Mouse (Mus musculus): ENCODE results near the gene Clasp2. TPM values are rescaled to one million over a fixed set of nuclear protein-coding genes. Genes with fewer than 3 reads are reported as not detected.
"Not testable (repeated sequence)": the region's sequence is repeated elsewhere in the genome, so short reads cannot be mapped to it uniquely, and the experiment has no call there.

Clasp2 gene
- polyA plus RNA-seq, 1 experiment: 6.6 TPM

DNA sequence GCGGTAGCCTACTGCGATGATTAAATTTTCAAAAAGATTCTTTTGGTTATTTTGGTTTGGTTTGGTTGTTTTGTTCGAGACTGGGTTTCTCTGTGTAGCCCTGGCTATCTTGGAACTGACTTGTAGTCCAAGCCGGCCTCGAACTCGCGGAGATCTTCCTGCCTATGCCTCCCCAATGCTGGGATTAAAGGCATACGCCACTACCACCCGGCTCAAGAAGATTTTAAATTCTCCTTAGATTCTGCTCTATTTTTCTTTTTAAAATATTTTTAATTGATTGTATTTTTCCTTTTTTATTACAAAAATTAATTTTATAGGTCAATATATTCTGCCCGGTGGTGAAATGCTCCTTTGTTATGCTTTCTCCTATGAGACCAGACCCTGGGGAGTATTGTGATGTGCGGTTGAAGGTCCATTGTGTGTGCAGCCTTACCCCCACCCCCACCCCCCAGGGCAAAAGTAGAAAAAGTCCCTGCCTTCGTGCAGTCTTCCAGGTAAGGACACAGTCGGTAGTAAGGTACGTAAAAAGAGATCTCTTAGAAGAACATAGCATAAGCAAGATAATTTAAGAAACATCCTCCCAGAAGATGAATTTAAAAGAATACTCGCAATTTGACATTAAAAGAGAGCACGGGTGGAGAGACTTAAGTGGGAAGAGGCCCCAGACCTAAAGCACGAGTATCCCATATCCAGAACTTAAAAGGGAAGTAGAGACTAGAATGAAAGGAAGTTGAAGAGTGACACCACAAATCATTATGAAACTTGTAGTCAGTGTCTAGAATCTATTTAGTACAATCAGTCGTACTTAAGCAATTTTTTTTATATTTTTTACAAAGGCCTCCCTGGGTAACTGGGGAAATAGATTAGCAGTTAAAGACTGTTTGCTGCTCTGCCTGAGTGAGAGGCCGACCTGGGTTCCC is 32.7 kb upstream of the Clasp2 start:
- Histone ChIP-seq H3ac (ENCODE audit: control insufficient read depth, insufficient read length) (peak overlapping the region; percentile 87), H3K36me3 (ENCODE audit: control insufficient read depth, insufficient read depth) (no peaks in the 10 kb centered on the region), H3K27me3 (ENCODE audit: control insufficient read depth, insufficient read depth, insufficient read length) (peaks cover 2% of the 10 kb centered on the region), H3K4me3 (peak overlapping the region; percentile 66), H3K79me2 (ENCODE audit: control insufficient read depth, insufficient read depth) (peaks cover 42% of the 10 kb centered on the region), H3K4me2 (ENCODE audit: low read depth) (peak overlapping the region; percentile 75)
- TF ChIP-seq POLR2AphosphoS2 (IDR thresholded peaks at IDR 0.05; ENCODE audit: insufficient read length, low read depth) (no peak), E2F4 (IDR thresholded peaks at IDR 0.05; ENCODE audit: insufficient read depth) (no peak), USF1 (IDR thresholded peaks at IDR 0.05; ENCODE audit: low read depth) (no peak)

DNA sequence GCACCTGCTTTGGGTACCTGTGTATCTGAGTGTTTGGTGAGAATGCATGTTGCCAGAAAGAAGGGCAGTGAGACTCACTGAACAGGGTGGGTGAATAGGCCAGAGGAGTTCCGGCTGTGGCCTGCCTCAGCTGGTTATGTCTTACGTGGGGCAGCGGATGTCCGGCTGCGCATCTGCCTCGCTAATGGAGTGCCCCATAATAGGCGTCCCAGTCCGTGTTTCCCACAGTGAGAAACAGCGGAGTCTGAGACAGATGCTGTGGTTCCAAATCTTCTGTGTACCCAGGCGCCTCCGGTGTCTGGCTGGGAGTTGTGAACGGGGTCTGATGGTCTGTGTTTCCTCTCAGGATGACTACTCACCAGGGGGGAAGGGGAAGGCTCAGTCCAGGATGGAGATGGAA is 30.4 kb upstream of the Clasp2 start:
- peaks cover 4% of the 10 kb centered on the region for H3K27me3 ChIP-seq (ENCODE audit: control insufficient read depth, insufficient read depth, insufficient read length)
- no peak overlapping the region for H3ac ChIP-seq (ENCODE audit: control insufficient read depth, insufficient read length)
- H3K4me3 ChIP-seq: no peak overlapping the region
- no peak overlapping the region for H3K4me2 ChIP-seq (ENCODE audit: low read depth)
- peaks cover 20% of the 10 kb centered on the region for H3K79me2 ChIP-seq (ENCODE audit: control insufficient read depth, insufficient read depth)
- H3K36me3 ChIP-seq (ENCODE audit: control insufficient read depth, insufficient read depth): no peaks in the 10 kb centered on the region
- TF ChIP-seq POLR2AphosphoS2 (IDR thresholded peaks at IDR 0.05; ENCODE audit: insufficient read length, low read depth): no peak
- no peak for TF ChIP-seq USF1 (IDR thresholded peaks at IDR 0.05; ENCODE audit: low read depth)
- no peak for TF ChIP-seq MYOG (IDR thresholded peaks at IDR 0.05; ENCODE audit: control insufficient read depth in 1 of 3, insufficient read depth in 1 of 3, insufficient read length in 2 of 3, low read depth in 2 of 3)
- no peak for TF ChIP-seq SRF (IDR thresholded peaks at IDR 0.05; ENCODE audit: control insufficient read depth, insufficient read length, low read depth)
- TF ChIP-seq CEBPB (IDR thresholded peaks at IDR 0.05; ENCODE audit: insufficient read depth, poor library complexity, severe bottlenecking): no peak
- no peak for TF ChIP-seq TCF3 (IDR thresholded peaks at IDR 0.05; ENCODE audit: insufficient read length, low read depth)
- TF ChIP-seq TCF12 (IDR thresholded peaks at IDR 0.05; ENCODE audit: insufficient read depth, poor library complexity, severe bottlenecking): no peak
- no peak for TF ChIP-seq MYOD1 (IDR thresholded peaks at IDR 0.05; ENCODE audit: control insufficient read depth in 1 of 3, insufficient read length in 2 of 3, low read depth in 2 of 3)
- no peak for TF ChIP-seq POLR2A (IDR thresholded peaks at IDR 0.05; ENCODE audit: insufficient read length, low read depth)
- TF ChIP-seq MAX (IDR thresholded peaks at IDR 0.05; ENCODE audit: low read depth): no peak
- no peak for TF ChIP-seq E2F4 (IDR thresholded peaks at IDR 0.05; ENCODE audit: insufficient read depth)
- no peak for TF ChIP-seq REST (IDR thresholded peaks at IDR 0.05; ENCODE audit: insufficient read depth, insufficient read length)

DNA sequence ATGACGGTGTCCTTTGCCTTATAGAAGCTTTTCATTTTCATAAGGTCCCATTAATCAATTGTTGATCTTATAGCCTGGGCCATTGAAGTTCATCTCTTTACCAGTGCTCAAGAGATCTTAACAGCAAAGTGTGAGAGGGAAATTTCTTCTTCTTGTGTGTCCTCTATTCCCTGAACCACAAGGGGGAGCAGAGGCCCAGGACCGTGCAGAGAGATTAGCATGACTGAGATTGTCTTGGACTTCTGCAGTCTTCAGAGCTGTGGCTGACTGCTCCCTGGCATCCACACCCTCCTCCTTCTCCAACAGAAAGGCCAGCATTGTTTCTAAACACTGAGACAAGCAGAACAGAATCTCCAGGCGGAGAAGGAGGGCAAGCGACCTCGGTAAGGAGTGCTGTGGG is 22.2 kb upstream of the Clasp2 start:
- Histone ChIP-seq H3K4me2 (ENCODE audit: low read depth) (no peak overlapping the region), H3ac (ENCODE audit: control insufficient read depth, insufficient read length) (no peak overlapping the region), H3K36me3 (ENCODE audit: control insufficient read depth, insufficient read depth) (no peaks in the 10 kb centered on the region), H3K27me3 (ENCODE audit: control insufficient read depth, insufficient read depth, insufficient read length) (no peaks in the 10 kb centered on the region), H3K79me2 (ENCODE audit: control insufficient read depth, insufficient read depth) (no peaks in the 10 kb centered on the region), H3K4me3 (no peak overlapping the region)
- no peak for TF ChIP-seq TCF3 (IDR thresholded peaks at IDR 0.05; ENCODE audit: insufficient read length, low read depth)
- TF ChIP-seq SRF (IDR thresholded peaks at IDR 0.05; ENCODE audit: control insufficient read depth, insufficient read length, low read depth): no peak
- no peak for TF ChIP-seq MYOG (IDR thresholded peaks at IDR 0.05; ENCODE audit: control insufficient read depth in 1 of 3, insufficient read depth in 1 of 3, insufficient read length in 2 of 3, low read depth in 2 of 3)
- TF ChIP-seq POLR2A (IDR thresholded peaks at IDR 0.05; ENCODE audit: insufficient read length, low read depth): no peak
- TF ChIP-seq USF1 (IDR thresholded peaks at IDR 0.05; ENCODE audit: low read depth): no peak
- no peak for TF ChIP-seq POLR2AphosphoS2 (IDR thresholded peaks at IDR 0.05; ENCODE audit: insufficient read length, low read depth)
- no peak for TF ChIP-seq CEBPB (IDR thresholded peaks at IDR 0.05; ENCODE audit: insufficient read depth, poor library complexity, severe bottlenecking)
- no peak for TF ChIP-seq MAX (IDR thresholded peaks at IDR 0.05; ENCODE audit: low read depth)
- no peak for TF ChIP-seq E2F4 (IDR thresholded peaks at IDR 0.05; ENCODE audit: insufficient read depth)
- TF ChIP-seq REST (IDR thresholded peaks at IDR 0.05; ENCODE audit: insufficient read depth, insufficient read length): no peak
- no peak for TF ChIP-seq TCF12 (IDR thresholded peaks at IDR 0.05; ENCODE audit: insufficient read depth, poor library complexity, severe bottlenecking)
- TF ChIP-seq MYOD1 (IDR thresholded peaks at IDR 0.05; ENCODE audit: control insufficient read depth in 1 of 3, insufficient read length in 2 of 3, low read depth in 2 of 3): no peak

DNA sequence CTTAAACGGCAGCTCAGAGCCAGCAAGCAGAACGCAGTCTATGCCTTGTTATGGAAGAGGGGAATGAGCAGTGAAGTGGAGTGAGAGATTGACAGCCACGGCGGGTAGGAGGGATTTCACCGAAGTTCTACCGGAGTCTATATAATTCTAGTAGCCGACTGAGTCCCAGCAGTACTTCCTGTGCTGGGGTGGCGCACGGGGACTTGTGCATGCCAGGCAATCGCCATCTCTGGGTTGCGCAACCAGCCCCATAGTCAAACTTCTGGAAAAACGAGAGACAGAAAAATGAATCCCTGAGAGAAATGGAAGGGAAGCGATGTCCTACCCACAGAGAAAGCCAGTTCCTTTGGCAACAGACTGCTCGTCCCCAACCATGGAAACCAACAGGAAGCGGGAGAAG is 16.6 kb upstream of the Clasp2 start:
- H3ac ChIP-seq (ENCODE audit: control insufficient read depth, insufficient read length): no peak overlapping the region
- no peak overlapping the region for H3K4me3 ChIP-seq
- TF ChIP-seq CEBPB (IDR thresholded peaks at IDR 0.05; ENCODE audit: insufficient read depth, poor library complexity, severe bottlenecking) (0 out of 2 replicates have a peak, but pooled peaks have one; percentile 33), REST (IDR thresholded peaks at IDR 0.05; ENCODE audit: insufficient read depth, insufficient read length) (no peak)
- no peaks in the 10 kb centered on the region for H3K36me3 ChIP-seq (ENCODE audit: control insufficient read depth, insufficient read depth)
- no peaks in the 10 kb centered on the region for H3K79me2 ChIP-seq (ENCODE audit: control insufficient read depth, insufficient read depth)
- H3K27me3 ChIP-seq (ENCODE audit: control insufficient read depth, insufficient read depth, insufficient read length): no peaks in the 10 kb centered on the region
- no peak overlapping the region for H3K4me2 ChIP-seq (ENCODE audit: low read depth)

DNA sequence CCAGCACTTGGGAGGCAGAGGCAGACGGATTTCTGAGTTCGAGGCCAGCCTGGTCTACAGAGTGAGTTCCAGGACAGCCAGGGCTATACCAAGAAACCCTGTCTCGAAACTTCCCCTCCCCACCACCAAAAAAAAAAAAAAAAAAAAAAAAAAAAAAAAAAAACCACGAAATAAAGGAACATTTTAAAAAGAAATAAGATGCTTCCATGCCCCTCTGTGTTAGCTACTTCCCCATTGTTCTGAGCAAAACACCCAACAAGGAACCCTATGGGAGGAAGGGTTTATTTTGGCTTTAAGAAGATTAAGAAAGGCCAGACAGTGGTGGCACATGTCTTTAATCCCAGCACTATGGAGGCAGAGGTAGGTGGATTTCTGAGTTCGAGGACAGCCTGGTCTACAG is 15.7 kb upstream of the Clasp2 start:
- H3K4me3 ChIP-seq; H3K36me3 ChIP-seq (ENCODE audit: control insufficient read depth, insufficient read depth); H3ac ChIP-seq (ENCODE audit: control insufficient read depth, insufficient read length); H3K27me3 ChIP-seq (ENCODE audit: control insufficient read depth, insufficient read depth, insufficient read length); H3K4me2 ChIP-seq (ENCODE audit: low read depth); H3K79me2 ChIP-seq (ENCODE audit: control insufficient read depth, insufficient read depth): not testable (repeated sequence)
